Mouse (Mus musculus) small intestine, adult 2 months (tissue): ENCODE results near the gene Gltpd2.

Experiments
- CTCF ChIP-seq: fragments of 200-500 bp; IDR thresholded peaks from 2 replicates; pipeline ENCODE4 v1.5.1; 2012; ENCODE audit warnings: low read depth, mild to moderate bottlenecking, control low read depth, inconsistent platforms, low read length, moderate library complexity, mixed read lengths; ENCODE audit not compliant: insufficient replicate concordance, insufficient read length; ENCODE audit errors: extremely low read depth
- POLR2A ChIP-seq: fragments of 200-500 bp; IDR thresholded peaks from 2 replicates; pipeline ENCODE4 v1.6.1; 2012; ENCODE audit warnings: low read depth, mild to moderate bottlenecking, control low read depth, inconsistent platforms, low read length, moderate library complexity

DNA sequence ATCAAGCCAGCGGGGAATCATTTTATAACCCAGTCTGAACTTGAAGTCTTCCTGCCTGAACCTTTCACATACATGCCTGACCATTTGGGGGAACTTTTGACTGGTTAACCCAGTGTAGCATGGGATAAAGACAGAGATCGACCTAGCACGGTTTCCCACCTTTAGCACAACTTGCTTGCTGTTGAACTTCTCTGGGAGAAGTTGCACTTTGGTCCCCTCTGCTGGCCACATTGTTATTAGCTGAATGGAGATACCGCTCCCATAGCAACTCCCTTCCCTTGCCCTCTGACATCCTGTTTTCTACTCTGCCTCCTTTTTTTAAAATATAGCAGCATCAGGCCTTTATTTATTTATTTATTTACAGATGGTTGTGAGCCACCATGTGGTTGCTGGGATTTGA, 12.6 kb upstream of the Gltpd2 start:
- no peak for TF ChIP-seq POLR2A
- peak; percentile 48; the same call in 1 of the 2 replicates for TF ChIP-seq CTCF
